Mouse (Mus musculus) stomach, postnatal 0 days (tissue): ENCODE measurements at regions not wholly inside any gene's neighbourhood (a gene's known extent, or its start where the extent isn't known, plus 50 kb on each side); places are given as distances from the start of the nearest gene placed in this dataset.

Experiments
- CTCF ChIP-seq: IDR thresholded peaks from 2 replicates; pipeline ENCODE4 v1.5.1; 2016; ENCODE audit warnings: antibody characterized with exemption, low read depth, mild to moderate bottlenecking, moderate library complexity
- EP300 ChIP-seq: optimal IDR thresholded peaks from 2 replicates; pipeline ENCODE3; 2016; ENCODE audit warnings: antibody characterized with exemption

GRCm38 (mm10) chr5:13847571-13847970 lies 56.2 kb downstream of the Speer3 start:
- TF ChIP-seq EP300 (no peak), CTCF (no peak)
